Mouse (Mus musculus) limb, embryonic 15.5 days (tissue): ENCODE data around the gene Slco2a1. TPM values are rescaled to one million over a fixed set of nuclear protein-coding genes. Genes with fewer than 3 reads are reported as not detected.

ENCODE experiments used
- ATAC-seq: fragments of 200-750 bp; cut with Nextera tagmentation; 2 replicates; pipeline ENCODE4 v1.8.0; 2017; ENCODE audit warnings: low read depth, moderate TSS enrichment; ENCODE audit not compliant: insufficient number of reproducible peaks, low FRiP score, low TSS enrichment
- H3K27ac ChIP-seq: fragments of 300-500 bp; sonication (generic); 2 replicates; pipeline ENCODE4 v1.5.1; 2015; ENCODE audit warnings: moderate library complexity, mild to moderate bottlenecking, inconsistent platforms
- H3K27me3 ChIP-seq: fragments of 300-500 bp; sonication (generic); 2 replicates; pipeline ENCODE4 v1.6.1; 2015; ENCODE audit warnings: inconsistent platforms
- H3K36me3 ChIP-seq: fragments of 300-500 bp; sonication (generic); 2 replicates; pipeline ENCODE4 v1.6.1; 2015; ENCODE audit warnings: inconsistent platforms
- H3K4me1 ChIP-seq: fragments of 300-500 bp; sonication (generic); 2 replicates; pipeline ENCODE4 v1.6.1; 2015; ENCODE audit warnings: inconsistent platforms
- H3K4me2 ChIP-seq: fragments of 300-500 bp; sonication (generic); 2 replicates; pipeline ENCODE4 v1.6.1; 2015; ENCODE audit warnings: mild to moderate bottlenecking, inconsistent platforms
- H3K4me3 ChIP-seq: fragments of 300-500 bp; sonication (generic); 2 replicates; pipeline ENCODE4 v1.5.1; 2015; ENCODE audit warnings: mild to moderate bottlenecking, inconsistent platforms
- H3K9ac ChIP-seq: fragments of 300-500 bp; sonication (generic); 2 replicates; pipeline ENCODE4 v1.6.1; 2015; ENCODE audit warnings: inconsistent platforms
- H3K9me3 ChIP-seq: fragments of 300-500 bp; sonication (generic); 2 replicates; pipeline ENCODE4 v1.6.1; 2016; ENCODE audit warnings: inconsistent platforms
- WGBS: fragments of 180-500 bp; shearing (Covaris S2); methylation state at CpG from one replicate; pipeline ENCODE4 v1.1.7; 2015; 5-methylcytosine and 5-hydroxymethylcytosine counted together
- polyA plus RNA-seq: library from polyadenylated mRNA; unstranded; fragments of >200 nt; fragmentation: Nextera tagmentation; extraction: Ambion mirVana; gene quantifications from 2 replicates; pipeline ENCODE4 v1.2.1, GENCODE M21; 2015

The Slco2a1 gene
- polyA plus RNA-seq, 1 experiment from 2014 or later, result 6.2 TPM

GRCm38 (mm10) chr9:103114901-103115300 lies 126.4 kb downstream of the Slco2a1 start:
- ATAC-seq, result no peak
- WGBS, result 91% methylated on average over 13 of the region's 13 CpGs
- H3K27ac ChIP-seq, result no peak overlapping the region

GRCm38 (mm10) chr9:103116941-103117340 lies 128.4 kb downstream of the Slco2a1 start:
- Histone ChIP-seq H3K4me1 (peaks cover 15% of the 10 kb centered on the region), H3K4me3 (no peak overlapping the region), H3K9me3 (no peaks in the 10 kb centered on the region), H3K9ac (no peak overlapping the region), H3K27me3 (peaks cover 33% of the 10 kb centered on the region), H3K36me3 (no peaks in the 10 kb centered on the region), H3K27ac (no peak overlapping the region), H3K4me2 (no peak overlapping the region)
- 76% methylated on average over 4 of the region's 4 CpGs for WGBS
- ATAC-seq, result no peak

More at GRCm38 (mm10) chr9:103114901-103115300, 126.4 kb downstream of the Slco2a1 start:
- Histone ChIP-seq H3K9ac (no peak overlapping the region), H3K4me1 (peaks cover 26% of the 10 kb centered on the region), H3K9me3 (no peaks in the 10 kb centered on the region), H3K4me3 (no peak overlapping the region), H3K36me3 (no peaks in the 10 kb centered on the region), H3K27me3 (peaks cover 47% of the 10 kb centered on the region), H3K4me2 (no peak overlapping the region)

- Histone ChIP-seq H3K4me2 (no peak overlapping the region), H3K9ac (no peak overlapping the region), H3K4me1 (peaks cover 10% of the 10 kb centered on the region), H3K27me3 (peaks cover 27% of the 10 kb centered on the region), H3K9me3 (no peaks in the 10 kb centered on the region), H3K4me3 (no peak overlapping the region), H3K27ac (no peak overlapping the region), H3K36me3 (no peaks in the 10 kb centered on the region)
- 69% methylated on average over 5 of the region's 5 CpGs for WGBS
- ATAC-seq, result no peak
These were observed 129.0 kb downstream of the Slco2a1 start for GRCm38 (mm10) chr9:103117495-103117894.

- Histone ChIP-seq H3K9me3 (no peaks in the 10 kb centered on the region), H3K27me3 (peaks cover 23% of the 10 kb centered on the region), H3K4me1 (peaks cover 5% of the 10 kb centered on the region; the same call in 1 of the 2 replicates), H3K9ac (no peak overlapping the region), H3K36me3 (no peaks in the 10 kb centered on the region), H3K4me2 (no peak overlapping the region), H3K27ac (no peak overlapping the region), H3K4me3 (no peak overlapping the region)
- ATAC-seq, result no peak
- WGBS, result 87% methylated on average over 8 of the region's 8 CpGs
These were observed 129.4 kb downstream of the Slco2a1 start for GRCm38 (mm10) chr9:103117951-103118350.

- Histone ChIP-seq H3K9me3 (no peaks in the 10 kb centered on the region), H3K9ac (no peak overlapping the region), H3K27me3 (peaks cover 15% of the 10 kb centered on the region), H3K4me1 (no peaks in the 10 kb centered on the region), H3K27ac (no peak overlapping the region), H3K36me3 (no peaks in the 10 kb centered on the region), H3K4me3 (no peak overlapping the region), H3K4me2 (no peak overlapping the region)
- ATAC-seq, result no peak
- WGBS, result 83% methylated on average over 5 of the region's 5 CpGs
These were observed 130.3 kb downstream of the Slco2a1 start for GRCm38 (mm10) chr9:103118651-103119275.

- H3K36me3 ChIP-seq, result no peaks in the 10 kb centered on the region
- H3K4me2 ChIP-seq, result no peak overlapping the region
- H3K4me1 ChIP-seq, result no peaks in the 10 kb centered on the region
- no peak overlapping the region for H3K9ac ChIP-seq
- 81% methylated on average over 9 of the region's 9 CpGs for WGBS
- no peak for ATAC-seq
- H3K27me3 ChIP-seq, result peaks cover 4% of the 10 kb centered on the region; the same call in 1 of the 2 replicates
- H3K4me3 ChIP-seq, result no peak overlapping the region
- H3K9me3 ChIP-seq, result no peaks in the 10 kb centered on the region
- H3K27ac ChIP-seq, result no peak overlapping the region
These were observed 131.3 kb downstream of the Slco2a1 start for GRCm38 (mm10) chr9:103119781-103120180.

GRCm38 (mm10) chr9:103120231-103120630 lies 131.7 kb downstream of the Slco2a1 start:
- Histone ChIP-seq H3K27ac (no peak overlapping the region), H3K4me1 (no peaks in the 10 kb centered on the region), H3K9ac (no peak overlapping the region), H3K4me2 (no peak overlapping the region), H3K36me3 (no peaks in the 10 kb centered on the region), H3K27me3 (no peaks in the 10 kb centered on the region), H3K9me3 (no peaks in the 10 kb centered on the region), H3K4me3 (no peak overlapping the region)
- no peak for ATAC-seq
- 47% methylated on average over 2 of the region's 2 CpGs for WGBS

- Histone ChIP-seq H3K9ac (no peak overlapping the region), H3K4me3 (no peak overlapping the region), H3K27me3 (no peaks in the 10 kb centered on the region), H3K27ac (no peak overlapping the region), H3K9me3 (no peaks in the 10 kb centered on the region), H3K36me3 (no peaks in the 10 kb centered on the region), H3K4me1 (no peaks in the 10 kb centered on the region), H3K4me2 (no peak overlapping the region)
- no peak for ATAC-seq
- 74% methylated on average over 7 of the region's 7 CpGs for WGBS
These were observed 133.0 kb downstream of the Slco2a1 start for GRCm38 (mm10) chr9:103121546-103121945.

- WGBS, result 93% methylated on average over 4 of the region's 4 CpGs
- no peaks in the 10 kb centered on the region for H3K27me3 ChIP-seq
- no peaks in the 10 kb centered on the region for H3K9me3 ChIP-seq
- no peak overlapping the region for H3K4me3 ChIP-seq
- no peaks in the 10 kb centered on the region for H3K36me3 ChIP-seq
- H3K9ac ChIP-seq, result no peak overlapping the region
- H3K27ac ChIP-seq, result no peak overlapping the region
- no peak for ATAC-seq
- no peak overlapping the region for H3K4me2 ChIP-seq
- H3K4me1 ChIP-seq, result no peaks in the 10 kb centered on the region
These were observed 136.2 kb downstream of the Slco2a1 start for GRCm38 (mm10) chr9:103124746-103125145.

- Histone ChIP-seq H3K4me3 (no peak overlapping the region), H3K4me1 (peaks cover 14% of the 10 kb centered on the region; the same call in 1 of the 2 replicates), H3K9me3 (no peaks in the 10 kb centered on the region), H3K27me3 (no peaks in the 10 kb centered on the region), H3K27ac (no peak overlapping the region), H3K4me2 (no peak overlapping the region), H3K36me3 (no peaks in the 10 kb centered on the region), H3K9ac (no peak overlapping the region)
- ATAC-seq, result no peak
- WGBS, result 35% methylated on average over 6 of the region's 6 CpGs
These were observed 145.1 kb downstream of the Slco2a1 start for GRCm38 (mm10) chr9:103133493-103134124.

GRCm38 (mm10) chr9:103134450-103135030 lies 146.0 kb downstream of the Slco2a1 start:
- Histone ChIP-seq H3K27me3 (no peaks in the 10 kb centered on the region), H3K4me3 (no peak overlapping the region), H3K4me2 (no peak overlapping the region), H3K27ac (no peak overlapping the region), H3K9ac (no peak overlapping the region), H3K36me3 (no peaks in the 10 kb centered on the region), H3K4me1 (peaks cover 14% of the 10 kb centered on the region; the same call in 1 of the 2 replicates), H3K9me3 (no peaks in the 10 kb centered on the region)
- WGBS, result 31% methylated on average over 9 of the region's 9 CpGs
- ATAC-seq, result no peak

- Histone ChIP-seq H3K27ac (no peak overlapping the region), H3K27me3 (no peaks in the 10 kb centered on the region), H3K9me3 (no peaks in the 10 kb centered on the region), H3K36me3 (no peaks in the 10 kb centered on the region), H3K4me3 (no peak overlapping the region), H3K4me1 (peaks cover 1% of the 10 kb centered on the region; the same call in 1 of the 2 replicates), H3K4me2 (no peak overlapping the region), H3K9ac (no peak overlapping the region)
- 64% methylated on average over 6 of the region's 6 CpGs for WGBS
- ATAC-seq, result no peak
These were observed 151.0 kb downstream of the Slco2a1 start for GRCm38 (mm10) chr9:103139481-103139880.
